Mouse (Mus musculus) MEL (cell line): ENCODE measurements around the gene Gm5426.

Experiments used
- BHLHE40 ChIP-seq: IDR thresholded peaks from 2 replicates; pipeline ENCODE4 v1.6.1; 2012; ENCODE audit warnings: low read depth, mild to moderate bottlenecking, inconsistent platforms, low read length, improper control_type of control experiment, borderline replicate concordance
- CHD2 ChIP-seq: IDR thresholded peaks from 2 replicates; pipeline ENCODE4 v1.6.1; 2011; ENCODE audit warnings: low read length, improper control_type of control experiment
- CTCF ChIP-seq, 3 experiments: IDR thresholded peaks in 2 of 3; conservative IDR thresholded peaks in 1 of 3; 2 replicates each; pipeline ENCODE4 v1.5.1; 2011 to 2012; ENCODE audit warnings: low read length in 3 of 3, low read depth in 2 of 3, mild to moderate bottlenecking in 2 of 3, improper control_type of control experiment in 1 of 3, inconsistent platforms in 1 of 3, mixed read lengths in 1 of 3, moderate library complexity in 1 of 3; ENCODE audit not compliant: control insufficient read depth in 1 of 3, insufficient read depth in 1 of 3, poor library complexity in 1 of 3, severe bottlenecking in 1 of 3
- E2F4 ChIP-seq: IDR thresholded peaks from 2 replicates; pipeline ENCODE4 v1.6.1; 2011; ENCODE audit warnings: low read depth, low read length, improper control_type of control experiment, borderline replicate concordance
- EP300 ChIP-seq, 2 experiments: IDR thresholded peaks; 2 replicates each; pipeline ENCODE4 v1.6.1; 2011; ENCODE audit warnings: improper control_type of control experiment in 2 of 2, low read length in 2 of 2, low read depth in 1 of 2, mild to moderate bottlenecking in 1 of 2
- ETS1 ChIP-seq: IDR thresholded peaks from 2 replicates; pipeline ENCODE4 v1.6.1; 2012; ENCODE audit warnings: low read depth, mild to moderate bottlenecking, inconsistent platforms, low read length, improper control_type of control experiment, moderate library complexity
- GATA1 ChIP-seq: IDR thresholded peaks from 2 replicates; pipeline ENCODE4 v1.6.1; 2011; ENCODE audit warnings: low read depth, low read length, improper control_type of control experiment
- MAZ ChIP-seq: IDR thresholded peaks from 2 replicates; pipeline ENCODE4 v1.6.1; 2012; ENCODE audit warnings: low read depth, mild to moderate bottlenecking, inconsistent platforms, low read length, improper control_type of control experiment
- MYC ChIP-seq: IDR thresholded peaks from 2 replicates; pipeline ENCODE4 v1.6.1; 2011; ENCODE audit warnings: low read depth, mild to moderate bottlenecking, low read length, improper control_type of control experiment, moderate library complexity
- NELFE ChIP-seq: IDR thresholded peaks from 2 replicates; pipeline ENCODE4 v1.6.1; 2011; ENCODE audit warnings: low read depth, low read length, improper control_type of control experiment
- NRF1 ChIP-seq: IDR thresholded peaks from 2 replicates; pipeline ENCODE4 v1.6.1; 2014; ENCODE audit warnings: low read depth, mild to moderate bottlenecking, inconsistent platforms, low read length, improper control_type of control experiment, moderate library complexity; ENCODE audit not compliant: poor library complexity, insufficient read depth, severe bottlenecking
- POLR2A ChIP-seq, 2 experiments: IDR thresholded peaks; 2 replicates each; pipeline ENCODE4 v1.6.1; 2011 to 2012; ENCODE audit warnings: low read length in 2 of 2, mild to moderate bottlenecking in 2 of 2, control low read depth in 1 of 2, improper control_type of control experiment in 1 of 2, low read depth in 1 of 2, moderate library complexity in 1 of 2; ENCODE audit not compliant: control insufficient read depth in 1 of 2, insufficient read depth in 1 of 2, poor library complexity in 1 of 2
- TCF12 ChIP-seq: IDR thresholded peaks from 2 replicates; pipeline ENCODE4 v1.6.1; 2014; ENCODE audit warnings: low read depth, mild to moderate bottlenecking, inconsistent platforms, low read length, improper control_type of control experiment, moderate library complexity
- ZC3H11A ChIP-seq: IDR thresholded peaks from 2 replicates; pipeline ENCODE4 v1.6.1; 2012; ENCODE audit warnings: low read depth, mild to moderate bottlenecking, inconsistent platforms, low read length, improper control_type of control experiment

DNA sequence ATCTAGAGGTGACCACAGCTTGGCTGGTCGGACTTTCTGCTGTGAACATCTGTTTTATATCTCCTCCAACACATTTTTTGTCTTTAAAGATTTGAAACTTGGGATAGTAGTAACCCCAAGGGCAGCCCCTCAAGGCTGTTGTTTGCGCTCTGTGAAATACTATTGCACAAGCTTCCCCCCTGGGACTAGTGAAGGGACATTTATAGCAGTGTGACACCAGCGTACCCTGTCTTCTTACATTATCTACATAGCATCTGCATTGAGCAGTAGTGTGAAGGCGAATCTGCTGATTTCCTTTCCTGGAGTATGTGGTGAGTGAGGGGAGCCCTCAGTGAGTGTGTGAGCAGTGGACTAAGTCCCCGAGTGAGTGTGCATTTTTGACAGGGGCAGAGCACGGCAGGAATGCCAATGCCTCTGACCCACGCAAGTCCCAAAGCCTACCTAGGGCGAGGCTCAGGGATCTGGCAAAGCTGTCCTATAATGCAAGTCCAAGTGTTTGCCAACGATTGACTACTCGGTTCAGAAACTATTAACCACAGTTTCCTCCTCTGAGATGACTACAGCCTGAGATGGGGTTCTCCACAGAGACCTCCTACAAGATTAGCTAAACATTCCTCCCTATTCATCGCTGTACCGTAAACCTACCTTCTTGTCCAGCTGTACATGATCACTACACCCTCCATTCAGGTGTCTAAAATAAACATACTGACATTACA lies 14.2 kb downstream of the Gm5426 start:
- no peak for TF ChIP-seq CTCF (IDR thresholded peaks at IDR 0.05 in 2 of 3, conservative IDR thresholded peaks at IDR 0.05 in 1 of 3; ENCODE audit: control insufficient read depth in 1 of 3, insufficient read depth in 1 of 3, low read depth in 2 of 3, low read length in 3 of 3, poor library complexity in 1 of 3, severe bottlenecking in 1 of 3)
- no peak for TF ChIP-seq CHD2
- TF ChIP-seq NRF1 = no peak
- no peak for TF ChIP-seq GATA1
- TF ChIP-seq NELFE = no peak
- no peak for TF ChIP-seq EP300 (IDR thresholded peaks at IDR 0.05; ENCODE audit: low read depth in 1 of 2, low read length in 2 of 2)
- TF ChIP-seq BHLHE40 = no peak
- no peak for TF ChIP-seq POLR2A (IDR thresholded peaks at IDR 0.05; ENCODE audit: control insufficient read depth in 1 of 2, insufficient read depth in 1 of 2, low read depth in 1 of 2, low read length in 2 of 2, poor library complexity in 1 of 2)
- TF ChIP-seq MYC = no peak
- no peak for TF ChIP-seq TCF12
- TF ChIP-seq ETS1 = no peak
- TF ChIP-seq MAZ = no peak
- no peak for TF ChIP-seq E2F4
- TF ChIP-seq ZC3H11A = no peak
